Mouse (Mus musculus) hindbrain, embryonic 10.5 days (tissue): Measurements from ENCODE around the gene Zfp983. TPM values are rescaled to one million over a fixed set of nuclear protein-coding genes. Genes with fewer than 3 reads are reported as not detected.

Source experiments
- DNase-seq: peaks from one replicate; pipeline ENCODE4 v3.0.0-alpha.2; 2017; ENCODE audit warnings: low spot score
- H3K27ac ChIP-seq: fragments of 300-500 bp; sonication (generic); 2 replicates; pipeline ENCODE4 v1.5.1; 2016; ENCODE audit warnings: mild to moderate bottlenecking, moderate library complexity
- H3K27me3 ChIP-seq: fragments of 300-500 bp; sonication (generic); 2 replicates; pipeline ENCODE4 v1.6.1; 2016; ENCODE audit warnings: mild to moderate bottlenecking; ENCODE audit not compliant: poor library complexity, insufficient read depth, severe bottlenecking
- H3K36me3 ChIP-seq: fragments of 300-500 bp; sonication (generic); 2 replicates; pipeline ENCODE4 v1.6.1; 2016; ENCODE audit warnings: mild to moderate bottlenecking, moderate library complexity
- H3K4me1 ChIP-seq: fragments of 300-500 bp; sonication (generic); replicated peaks from 2 replicates; pipeline ENCODE4 v1.6.1; 2016; ENCODE audit warnings: mild to moderate bottlenecking
- H3K4me3 ChIP-seq: fragments of 300-500 bp; sonication (generic); 2 replicates; pipeline ENCODE4 v1.5.1; 2016; ENCODE audit warnings: mild to moderate bottlenecking, moderate library complexity
- H3K9me3 ChIP-seq: fragments of 300-500 bp; sonication (generic); 2 replicates; pipeline ENCODE4 v1.6.1; 2016; ENCODE audit warnings: mild to moderate bottlenecking, moderate library complexity
- WGBS: fragments of 180-500 bp; shearing (Covaris S2); methylation state at CpG from one replicate; pipeline ENCODE4 v1.1.7; 2016; 5-methylcytosine and 5-hydroxymethylcytosine counted together
- polyA plus RNA-seq: library from polyadenylated mRNA; unstranded; fragments of >200 nt; fragmentation: Nextera tagmentation; extraction: Ambion mirVana; gene quantifications from 2 replicates; pipeline ENCODE4 v1.2.1, GENCODE M21; 2016

Zfp983 gene
- polyA plus RNA-seq, 1 experiment from 2014 or later: 5.4 TPM

DNA sequence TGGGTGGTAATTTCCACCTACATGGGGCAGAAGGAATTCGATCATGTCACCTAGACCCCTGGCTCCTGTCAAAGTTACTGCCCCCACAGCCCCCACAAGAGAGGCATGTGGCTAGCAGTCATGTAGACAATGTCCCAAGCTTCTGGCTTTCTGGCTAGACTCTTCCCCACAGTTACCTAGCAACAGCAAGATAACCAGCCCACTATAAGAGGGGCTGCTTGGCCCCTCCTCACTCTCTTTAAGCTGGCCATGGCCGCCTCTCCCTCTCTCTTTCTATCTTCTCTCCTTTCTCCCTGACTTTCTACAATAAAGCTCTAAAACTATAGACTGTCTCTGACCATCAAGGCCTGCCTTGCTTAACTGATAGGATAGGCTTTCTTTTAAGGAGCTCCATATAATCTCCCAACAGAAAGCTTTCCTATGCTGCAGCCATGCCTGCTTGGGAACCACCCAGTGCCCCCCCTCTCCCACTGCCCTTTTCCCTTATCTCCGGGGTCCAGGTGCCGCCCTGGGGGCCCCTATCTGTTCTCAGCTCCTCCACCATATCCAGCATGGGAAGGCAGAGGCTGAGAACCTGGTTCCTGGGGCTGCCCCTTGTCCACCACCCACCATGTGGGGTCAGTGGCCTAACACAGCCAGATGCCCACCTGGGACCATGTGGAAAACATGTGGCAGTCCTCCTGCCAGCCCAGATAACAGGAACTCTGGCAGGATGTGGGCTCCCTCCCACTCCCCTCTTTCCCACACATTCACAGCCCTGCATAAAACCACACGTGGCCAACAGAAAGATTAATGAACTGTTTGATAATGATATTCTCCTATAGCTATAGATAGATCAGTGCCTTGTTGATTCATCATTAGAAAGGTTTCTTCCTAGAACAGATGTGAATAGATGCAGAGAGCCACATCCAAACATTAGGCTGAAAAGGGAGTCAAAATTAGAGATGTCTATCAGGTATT lies 52.1 kb downstream of the Zfp983 start:
- H3K36me3 ChIP-seq: no peaks in the 10 kb centered on the region
- WGBS: 50% methylated on average over 5 of the region's 5 CpGs
- H3K27me3 ChIP-seq: no peaks in the 10 kb centered on the region
- no peak overlapping the region for H3K4me3 ChIP-seq
- H3K27ac ChIP-seq: no peak overlapping the region
- H3K9me3 ChIP-seq: no peaks in the 10 kb centered on the region
- DNase-seq: no peak
- H3K4me1 ChIP-seq: peaks cover 12% of the 10 kb centered on the region; the same call in 1 of the 2 replicates

GRCm38 (mm10) chr17:21703414-21703813 lies 53.0 kb downstream of the Zfp983 start:
- Histone ChIP-seq H3K36me3 (no peaks in the 10 kb centered on the region), H3K27me3 (no peaks in the 10 kb centered on the region), H3K4me3 (no peak overlapping the region), H3K4me1 (peaks cover 15% of the 10 kb centered on the region), H3K9me3 (no peaks in the 10 kb centered on the region), H3K27ac (no peak overlapping the region)
- 80% methylated on average over 1 of the region's 1 CpGs for WGBS
- no peak for DNase-seq

DNA sequence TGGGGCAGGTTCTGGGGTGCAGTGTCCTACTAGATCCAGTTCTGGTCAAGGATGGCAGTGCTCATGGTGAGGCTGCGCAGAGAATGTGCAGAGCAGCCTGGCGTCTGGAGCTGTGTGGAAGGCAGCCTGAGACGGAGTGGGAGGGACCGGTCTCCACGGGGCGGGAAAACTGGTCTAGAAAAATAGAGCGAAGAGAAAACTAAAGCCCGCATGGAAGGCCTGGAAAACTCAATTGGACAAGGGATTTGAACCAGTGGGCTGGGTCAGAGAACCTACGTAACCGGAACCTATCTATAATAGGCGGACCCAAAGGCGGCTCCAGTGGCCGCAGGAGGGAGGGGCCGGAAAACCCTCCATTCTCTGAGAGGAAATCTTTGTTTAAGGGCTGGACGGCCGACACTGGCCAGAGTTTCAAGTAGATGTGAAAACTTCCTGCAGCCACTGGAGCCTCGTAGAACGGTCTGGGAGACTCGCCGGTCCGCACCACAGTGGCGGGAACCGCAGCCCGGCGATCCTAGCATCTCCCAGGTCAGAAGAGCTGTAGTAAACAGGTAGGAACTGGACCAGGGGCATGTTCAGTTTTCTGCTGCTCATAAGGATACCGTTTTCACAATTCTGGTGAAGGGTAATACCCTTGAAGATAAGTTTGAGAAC lies 57.0 kb downstream of the Zfp983 start, which contains the start of gene Zfp760:
TSS of gene Zfp760 (plus strand) at position 399 of the 654 bp plus-strand sequence.
- H3K4me1 ChIP-seq: peaks cover 22% of the 10 kb centered on the region
- peaks cover 25% of the 10 kb centered on the region for H3K36me3 ChIP-seq
- H3K9me3 ChIP-seq: no peaks in the 10 kb centered on the region
- peak within 1 kb of the TSS; percentile 94 for H3K27ac ChIP-seq
- no peaks in the 10 kb centered on the region for H3K27me3 ChIP-seq
- 5% methylated on average over 26 of the region's 26 CpGs for WGBS
- H3K4me3 ChIP-seq: peak within 1 kb of the TSS; percentile 72
- DNase-seq: peak; percentile 88

- DNase-seq: no peak
- H3K9me3 ChIP-seq: no peaks in the 10 kb centered on the region
- H3K36me3 ChIP-seq: peaks cover 29% of the 10 kb centered on the region
- peak overlapping the region; percentile 94 for H3K27ac ChIP-seq
- 46% methylated on average over 2 of the region's 2 CpGs for WGBS
- H3K27me3 ChIP-seq: no peaks in the 10 kb centered on the region
- H3K4me1 ChIP-seq: peaks cover 19% of the 10 kb centered on the region
- H3K4me3 ChIP-seq: peak overlapping the region; percentile 72
These were observed 58.0 kb downstream of the Zfp983 start for GRCm38 (mm10) chr17:21708401-21708800.

Other genes starting within 250 kb of the Zfp983 start
- gene Zfp54, start 227.4 kb upstream of the Zfp983 start, polyA plus RNA-seq: 2.3 and 3.8 TPM in 2 replicates
- 11.6 and 14.9 TPM in 2 replicates for gene Zfp51, start 200.2 kb upstream of the Zfp983 start, polyA plus RNA-seq
- 6.3 and 9.6 TPM in 2 replicates for gene Zfp53, start 161.6 kb upstream of the Zfp983 start, polyA plus RNA-seq
- 1.5 and 2.0 TPM in 2 replicates for gene Zfp52, start 115.1 kb upstream of the Zfp983 start, polyA plus RNA-seq
- 12.1 and 13.9 TPM in 2 replicates for gene Zfp948, start 83.6 kb upstream of the Zfp983 start, polyA plus RNA-seq
- gene Gm10226, start 41.2 kb downstream of the Zfp983 start, polyA plus RNA-seq: 10.5 and 11.6 TPM in 2 replicates
- gene Zfp760, start 57.1 kb downstream of the Zfp983 start, polyA plus RNA-seq: 13.5 and 18.9 TPM in 2 replicates
- 6.8 and 7.9 TPM in 2 replicates for gene Zfp229, start 80.2 kb downstream of the Zfp983 start, polyA plus RNA-seq
- gene Zfp820, start 195.1 kb downstream of the Zfp983 start, polyA plus RNA-seq: 3.4 and 5.8 TPM in 2 replicates